Mouse (Mus musculus) spleen, adult 2 months (tissue): Measurements from ENCODE around the gene Sidt1. TPM values are rescaled to one million over a fixed set of nuclear protein-coding genes. Genes with fewer than 3 reads are reported as not detected.

ENCODE experiments used
- DNase-seq, 2 experiments: peaks; one replicate each; pipeline versions ENCODE4 v3.0.0 to v3.0.0-alpha.2; 2012 to 2021; ENCODE audit warnings: low spot score in 2 of 2, low read depth in 1 of 2
- H3K27ac ChIP-seq: fragments of 200-500 bp; 2 replicates; pipeline ENCODE4 v1.5.1; 2012; ENCODE audit warnings: low read length, inconsistent platforms; ENCODE audit not compliant: insufficient read depth
- H3K27me3 ChIP-seq: fragments of 200-500 bp; 2 replicates; pipeline ENCODE4 v1.6.1; 2012; ENCODE audit warnings: mild to moderate bottlenecking, moderate library complexity, low read length, inconsistent platforms; ENCODE audit not compliant: control insufficient read depth, insufficient read depth
- H3K36me3 ChIP-seq: fragments of 200-500 bp; 2 replicates; pipeline ENCODE4 v1.6.1; 2012; ENCODE audit warnings: mild to moderate bottlenecking, low read length, inconsistent platforms; ENCODE audit not compliant: control insufficient read depth, insufficient read depth
- H3K4me1 ChIP-seq: fragments of 200-500 bp; 2 replicates; pipeline ENCODE4 v1.6.1; 2011; ENCODE audit warnings: inconsistent platforms; ENCODE audit not compliant: control insufficient read depth, insufficient read depth, insufficient read length
- H3K4me3 ChIP-seq: fragments of 200-500 bp; 2 replicates; pipeline ENCODE4 v1.5.1; 2011; ENCODE audit warnings: mild to moderate bottlenecking, inconsistent platforms; ENCODE audit not compliant: insufficient read depth, insufficient read length; ENCODE audit errors: extremely low read depth
- CTCF ChIP-seq: fragments of 200-500 bp; IDR thresholded peaks from 2 replicates; pipeline ENCODE4 v1.5.1; 2011; ENCODE audit warnings: mild to moderate bottlenecking, inconsistent platforms; ENCODE audit not compliant: insufficient read depth, insufficient read length, insufficient replicate concordance; ENCODE audit errors: extremely low read depth
- POLR2A ChIP-seq: fragments of 200-500 bp; IDR thresholded peaks from 2 replicates; pipeline ENCODE4 v1.6.1; 2011; ENCODE audit warnings: low read depth, low read length, inconsistent platforms
- WGBS: fragments of 180-500 bp; shearing (Covaris S2); methylation state at CpG from one replicate; pipeline ENCODE4 v1.1.7; 2018; 5-methylcytosine and 5-hydroxymethylcytosine counted together
- polyA plus RNA-seq: library from polyadenylated mRNA; depleted of rRNA; stranded (reverse); fragments of >200 nt; gene quantifications from 2 replicates; pipeline ENCODE4 v1.2.3, GENCODE M21; 2012

The Sidt1 gene
- polyA plus RNA-seq, 1 experiment: 22.8 TPM

DNA sequence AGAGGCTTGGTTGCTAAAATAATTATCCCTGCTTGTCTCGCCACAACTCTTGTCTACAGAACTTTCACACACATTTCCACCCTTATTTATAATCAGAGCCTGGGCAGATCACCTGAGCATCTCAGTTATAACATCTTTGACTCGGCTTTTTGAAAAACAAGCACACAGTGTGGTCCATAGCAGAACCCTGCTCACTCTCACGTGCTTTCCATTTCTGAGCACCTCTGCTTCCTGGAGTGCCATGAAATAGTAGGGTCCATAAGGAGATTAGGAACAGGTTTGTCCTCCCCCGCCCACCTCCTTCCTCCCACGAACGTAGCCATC lies 1.4 kb downstream of the Sidt1 start:
- TF ChIP-seq POLR2A: no peak
- no peak for TF ChIP-seq CTCF
- no peak for DNase-seq
- no peaks in the 10 kb centered on the region for H3K36me3 ChIP-seq
- H3K4me3 ChIP-seq: peak overlapping the region; percentile 76
- H3K27me3 ChIP-seq: 0 out of 2 replicates have a peak, but pooled peaks cover 3% of the 10 kb centered on the region
- H3K27ac ChIP-seq: peak overlapping the region; percentile 86
- H3K4me1 ChIP-seq: no peaks in the 10 kb centered on the region; the same call in 1 of the 2 replicates
- WGBS: 28% methylated on average over 6 of the region's 6 CpGs

DNA sequence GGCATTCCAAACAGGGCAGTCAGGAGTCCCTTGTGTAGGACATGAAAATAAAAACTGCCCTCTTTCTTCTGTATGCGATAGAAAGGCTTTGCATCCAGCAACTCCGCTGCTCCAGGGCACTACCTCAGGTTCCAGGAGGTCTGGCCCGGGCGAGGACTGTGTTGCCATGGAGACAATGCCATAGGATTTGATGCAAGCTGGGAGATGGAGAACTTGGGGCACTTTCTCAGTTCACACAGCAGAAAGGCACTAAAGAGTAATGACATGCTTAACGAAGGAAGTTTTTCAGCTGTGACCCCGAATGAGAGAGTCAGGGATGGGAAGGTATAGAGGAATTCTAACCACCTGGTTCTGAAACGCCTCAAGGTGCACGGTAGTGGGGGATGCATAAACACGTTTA lies 1.8 kb downstream of the Sidt1 start:
- Histone ChIP-seq H3K27me3 (0 out of 2 replicates have a peak, but pooled peaks cover 3% of the 10 kb centered on the region), H3K36me3 (no peaks in the 10 kb centered on the region), H3K4me3 (peak overlapping the region; percentile 20), H3K27ac (no peak overlapping the region), H3K4me1 (no peaks in the 10 kb centered on the region; the same call in 1 of the 2 replicates)
- DNase-seq: no peak
- TF ChIP-seq CTCF: no peak
- no peak for TF ChIP-seq POLR2A
- WGBS: 73% methylated on average over 9 of the region's 9 CpGs

DNA sequence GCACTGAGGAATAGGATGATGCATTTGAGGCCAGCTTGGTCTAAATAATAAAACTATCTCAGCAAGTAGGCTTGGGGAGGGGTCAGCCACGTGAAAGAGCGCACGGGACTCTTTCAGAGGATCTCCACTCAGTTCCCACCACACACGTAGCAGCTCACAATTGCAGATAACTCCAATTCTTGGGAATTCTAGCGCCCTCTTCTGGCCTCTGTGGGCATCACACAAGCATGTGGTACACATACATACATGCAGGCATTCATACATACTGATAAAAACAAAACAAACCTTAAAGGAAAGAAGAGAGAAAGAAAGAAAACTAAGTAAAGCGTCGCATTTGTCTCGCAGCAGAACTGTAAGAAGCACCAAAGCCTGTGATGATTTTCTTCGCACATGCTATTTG lies 2.3 kb downstream of the Sidt1 start:
- H3K4me1 ChIP-seq: no peaks in the 10 kb centered on the region; the same call in 1 of the 2 replicates
- 0 out of 2 replicates have a peak, but pooled peaks cover 3% of the 10 kb centered on the region for H3K27me3 ChIP-seq
- H3K4me3 ChIP-seq: no peak overlapping the region
- TF ChIP-seq CTCF: no peak
- no peak for TF ChIP-seq POLR2A
- no peaks in the 10 kb centered on the region for H3K36me3 ChIP-seq
- WGBS: 91% methylated on average over 9 of the region's 9 CpGs
- H3K27ac ChIP-seq: no peak overlapping the region
- no peak for DNase-seq

DNA sequence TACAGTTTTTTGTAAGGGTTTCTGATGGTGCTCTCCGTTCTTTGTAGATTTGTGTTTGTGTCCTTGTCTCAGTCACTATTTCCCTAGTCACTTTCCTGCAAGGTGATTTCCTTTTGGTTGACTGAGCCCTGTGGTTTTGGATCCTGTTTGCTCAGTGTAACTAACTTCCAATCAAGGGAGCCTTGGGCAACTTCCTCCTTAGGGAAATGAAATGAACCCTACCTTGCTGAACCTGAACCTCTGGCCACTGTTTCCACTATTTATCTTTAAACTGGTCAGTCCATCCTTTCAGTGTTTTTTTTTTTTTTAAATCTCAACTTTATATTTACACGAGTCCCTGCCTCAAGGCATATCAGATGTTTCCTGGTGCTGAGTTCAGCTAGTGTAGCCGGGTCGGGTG lies 4.4 kb downstream of the Sidt1 start:
- no peak for DNase-seq
- H3K27ac ChIP-seq: no peak overlapping the region
- TF ChIP-seq POLR2A (no peak), CTCF (no peak)
- H3K4me3 ChIP-seq: no peak overlapping the region
- H3K4me1 ChIP-seq: peaks cover 5% of the 10 kb centered on the region; the same call in 1 of the 2 replicates
- no peaks in the 10 kb centered on the region for H3K36me3 ChIP-seq
- H3K27me3 ChIP-seq: 0 out of 2 replicates have a peak, but pooled peaks cover 3% of the 10 kb centered on the region
- WGBS: 67% methylated on average over 4 of the region's 4 CpGs

DNA sequence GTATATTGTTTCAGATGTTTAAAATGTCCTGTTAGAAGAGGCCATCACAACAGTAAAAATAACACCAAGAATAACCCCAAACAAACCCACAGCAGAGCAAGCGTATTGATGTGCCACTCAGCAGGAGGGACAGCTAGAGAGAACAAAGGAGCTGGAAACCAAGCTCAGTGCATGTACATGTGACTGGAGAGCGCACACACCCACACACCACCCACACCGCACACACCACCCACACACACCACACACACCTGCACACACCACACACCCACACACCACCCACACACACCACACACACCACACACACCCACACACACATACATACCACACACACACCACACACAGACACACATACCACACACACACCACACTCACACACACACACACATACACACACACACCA lies 12.8 kb downstream of the Sidt1 start:
- TF ChIP-seq CTCF (no peak), POLR2A (no peak)
- WGBS: 79% methylated on average over 3 of the region's 3 CpGs

DNA sequence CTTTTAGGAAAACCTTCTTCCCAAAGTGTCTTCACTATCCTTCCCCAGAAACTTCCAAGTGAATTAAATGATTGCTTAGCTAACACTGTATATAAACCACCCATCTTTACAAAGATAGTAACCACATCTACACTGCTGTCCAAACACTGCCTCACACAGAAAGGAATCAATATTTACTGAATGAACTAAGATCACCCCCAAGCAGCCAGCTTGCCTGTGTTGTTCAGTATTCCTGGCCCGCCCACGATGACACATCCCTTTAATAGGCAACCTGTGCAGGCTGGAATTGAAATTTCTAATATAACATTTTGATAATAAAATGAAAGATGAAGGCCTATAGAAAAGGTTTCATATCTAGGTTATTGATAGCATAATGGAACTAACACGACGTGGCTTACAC lies 16.6 kb downstream of the Sidt1 start:
- Histone ChIP-seq H3K4me1 (no peaks in the 10 kb centered on the region), H3K36me3 (no peaks in the 10 kb centered on the region), H3K27me3 (no peaks in the 10 kb centered on the region), H3K27ac (no peak overlapping the region), H3K4me3 (no peak overlapping the region)
- TF ChIP-seq CTCF (no peak), POLR2A (no peak)
- 91% methylated on average over 4 of the region's 4 CpGs for WGBS
- DNase-seq: no peak

More for the DNA sequence above, 12.8 kb downstream of the Sidt1 start:
- no peak overlapping the region for H3K27ac ChIP-seq
- H3K27me3 ChIP-seq: no peaks in the 10 kb centered on the region
- H3K36me3 ChIP-seq: no peaks in the 10 kb centered on the region
- peaks cover 5% of the 10 kb centered on the region; the same call in 1 of the 2 replicates for H3K4me1 ChIP-seq
- no peak overlapping the region for H3K4me3 ChIP-seq
- DNase-seq: no peak

DNA sequence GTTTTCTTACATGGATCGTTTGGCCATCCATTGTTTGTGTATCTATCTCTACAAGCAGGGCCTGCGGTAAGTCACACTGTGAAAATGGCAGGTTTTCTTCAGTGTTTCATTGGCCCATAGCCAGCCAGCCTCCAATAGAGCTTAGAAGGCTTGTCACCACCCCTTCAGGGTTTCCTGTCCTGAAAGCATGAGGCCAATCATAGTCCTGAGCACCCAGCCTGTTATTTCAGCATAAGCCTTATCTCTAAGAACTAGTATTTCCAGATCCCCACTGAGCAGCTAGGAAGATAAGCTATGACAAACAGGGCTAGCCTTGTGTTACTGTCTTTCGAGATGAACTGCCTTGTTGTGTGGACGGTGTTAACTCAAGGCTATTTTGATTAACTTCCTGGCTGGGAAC lies 19.6 kb downstream of the Sidt1 start:
- DNase-seq: no peak
- Histone ChIP-seq H3K36me3 (no peaks in the 10 kb centered on the region), H3K4me1 (no peaks in the 10 kb centered on the region), H3K4me3 (no peak overlapping the region), H3K27me3 (no peaks in the 10 kb centered on the region), H3K27ac (no peak overlapping the region)
- no peak for TF ChIP-seq POLR2A
- WGBS: 45% methylated on average over 4 of the region's 4 CpGs
